Mouse (Mus musculus) neural tube, embryonic 12.5 days (tissue): ENCODE data around the gene Rpp38. TPM values are rescaled to one million over a fixed set of nuclear protein-coding genes. Genes with fewer than 3 reads are reported as not detected.
A peak's percentile ranks its signal among the peaks of the same experiment; 100 is the strongest.

Experiments
- ATAC-seq: fragments of 200-750 bp; cut with Nextera tagmentation; 2 replicates; pipeline ENCODE4 v1.8.0; 2017; ENCODE audit warnings: low read depth, mild to moderate bottlenecking, moderate TSS enrichment, moderate library complexity; ENCODE audit not compliant: low FRiP score
- H3K27ac ChIP-seq: fragments of 300-500 bp; sonication (generic); 2 replicates; pipeline ENCODE4 v1.5.1; 2016
- H3K27me3 ChIP-seq: fragments of 300-500 bp; sonication (generic); replicated peaks from 2 replicates; pipeline ENCODE4 v1.6.1; 2016; ENCODE audit warnings: mild to moderate bottlenecking
- H3K36me3 ChIP-seq: fragments of 300-500 bp; sonication (generic); 2 replicates; pipeline ENCODE4 v1.6.1; 2016; ENCODE audit warnings: mild to moderate bottlenecking
- H3K4me1 ChIP-seq: fragments of 300-500 bp; sonication (generic); 2 replicates; pipeline ENCODE4 v1.6.1; 2016
- H3K4me2 ChIP-seq: fragments of 300-500 bp; sonication (generic); replicated peaks from 2 replicates; pipeline ENCODE4 v1.6.1; 2016; ENCODE audit warnings: mild to moderate bottlenecking
- H3K4me3 ChIP-seq: fragments of 300-500 bp; sonication (generic); 2 replicates; pipeline ENCODE4 v1.5.1; 2016
- H3K9ac ChIP-seq: fragments of 300-500 bp; sonication (generic); 2 replicates; pipeline ENCODE4 v1.6.1; 2016; ENCODE audit warnings: mild to moderate bottlenecking
- H3K9me3 ChIP-seq: fragments of 300-500 bp; sonication (generic); 2 replicates; pipeline ENCODE4 v1.6.1; 2016; ENCODE audit warnings: mild to moderate bottlenecking
- WGBS: fragments of 180-500 bp; shearing (Covaris S2); methylation state at CpG from one replicate; pipeline ENCODE4 v1.1.7; 2016; 5-methylcytosine and 5-hydroxymethylcytosine counted together
- polyA plus RNA-seq: library from polyadenylated mRNA; unstranded; fragments of >200 nt; fragmentation: Nextera tagmentation; extraction: Ambion mirVana; gene quantifications from 2 replicates; pipeline ENCODE4 v1.2.1, GENCODE M21; 2016

Rpp38 gene
- polyA plus RNA-seq, 1 experiment from 2014 or later: 12.3 TPM

DNA sequence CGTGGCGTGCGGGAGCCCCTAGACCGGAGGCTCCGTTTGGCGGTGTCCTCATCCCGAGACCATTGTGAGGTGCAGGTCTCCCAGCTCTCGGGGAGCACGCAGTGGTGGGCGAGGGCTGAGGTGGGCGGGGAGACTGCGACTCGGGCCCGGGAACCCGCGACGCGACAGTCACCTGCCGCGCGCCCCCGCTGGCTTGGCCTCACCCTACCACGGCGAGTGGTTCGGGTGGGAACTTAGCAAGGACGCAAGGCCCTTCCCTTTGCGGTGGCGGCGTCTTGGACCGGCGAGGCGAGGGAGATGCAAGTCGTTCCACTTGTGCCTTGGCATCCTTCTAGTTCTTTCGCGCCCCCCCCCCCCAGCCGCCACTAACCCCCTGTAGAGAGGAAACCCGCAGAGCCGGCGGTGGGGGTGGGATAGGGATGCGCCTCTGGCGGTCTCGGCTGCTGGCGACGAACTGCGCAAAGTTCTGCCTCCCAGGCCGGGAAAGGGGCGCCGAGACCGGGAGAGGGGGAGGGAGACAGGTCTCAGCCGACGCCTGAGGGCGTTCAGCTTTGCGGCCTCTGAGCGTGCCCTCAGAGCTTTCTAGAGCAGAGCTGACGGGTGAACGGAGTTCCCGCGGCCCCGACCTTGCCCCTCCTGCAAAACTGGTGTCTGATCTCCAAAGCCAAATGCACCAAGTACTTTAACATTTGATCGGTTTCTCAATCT is 47.8 kb downstream of the Rpp38 start:
- WGBS: under 1% methylated on average over 59 of the region's 60 CpGs
- Histone ChIP-seq H3K9me3 (no peaks in the 10 kb centered on the region), H3K36me3 (no peaks in the 10 kb centered on the region)

DNA sequence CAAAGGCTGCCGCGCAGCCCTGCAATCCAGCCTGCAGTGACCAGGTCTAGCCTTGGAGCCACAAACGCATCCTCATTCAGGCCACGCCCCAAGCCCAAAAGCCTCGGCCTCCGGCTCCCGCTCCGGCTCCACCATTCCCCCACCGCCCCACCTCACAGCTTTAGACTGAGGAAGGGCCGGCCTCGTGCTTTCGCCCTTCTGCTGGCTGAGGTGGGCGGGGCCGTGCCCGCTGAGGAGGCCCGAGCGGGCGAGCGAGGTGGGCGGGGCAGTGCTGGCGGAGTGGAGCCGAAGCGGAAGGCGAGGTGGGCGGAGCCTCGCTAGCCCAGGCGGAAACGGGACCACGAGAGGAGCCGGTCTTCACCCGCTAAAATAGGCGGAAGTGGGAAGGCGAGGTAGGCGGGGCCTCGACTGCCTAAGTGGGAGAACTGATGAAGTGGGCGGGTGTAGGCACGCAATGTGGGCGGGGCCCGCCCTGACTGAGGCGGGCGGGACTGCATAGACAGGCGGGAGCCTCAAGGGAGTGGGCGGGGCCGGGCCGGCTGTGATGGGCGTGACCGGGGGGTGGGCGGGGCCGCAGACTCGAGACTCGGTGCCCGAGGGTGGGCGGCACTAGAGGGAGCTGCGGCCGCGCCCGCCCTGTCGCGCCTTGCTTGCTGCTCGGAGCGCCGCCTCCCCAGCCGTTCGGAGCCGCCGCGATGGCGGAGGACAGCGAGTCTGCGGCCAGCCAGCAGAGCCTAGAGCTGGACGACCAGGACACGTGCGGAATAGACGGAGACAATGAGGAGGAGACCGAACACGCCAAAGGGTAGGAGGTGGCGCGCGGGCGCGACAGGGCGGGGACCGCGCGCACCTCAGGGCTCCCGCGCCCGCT is 48.6 kb downstream of the Rpp38 start, which contains the start of gene Nmt2:
Gene Nmt2 (plus strand): TSS at position 611 of the 871 bp plus-strand sequence.
- H3K9ac ChIP-seq: peak within 1 kb of the TSS; percentile 79
- H3K27ac ChIP-seq: peak within 1 kb of the TSS; percentile 74
- H3K9me3 ChIP-seq: no peaks in the 10 kb centered on the region
- H3K4me1 ChIP-seq: peaks cover 16% of the 10 kb centered on the region
- peak; percentile 96 for ATAC-seq
- H3K36me3 ChIP-seq: no peaks in the 10 kb centered on the region
- no peaks in the 10 kb centered on the region for H3K27me3 ChIP-seq
- peak within 1 kb of the TSS; percentile 76 for H3K4me3 ChIP-seq
- H3K4me2 ChIP-seq: peak within 1 kb of the TSS; percentile 78
- WGBS: under 1% methylated on average over 86 of the region's 88 CpGs

More for the DNA sequence above, 47.8 kb downstream of the Rpp38 start:
- Histone ChIP-seq H3K27ac (peak overlapping the region; percentile 67), H3K4me3 (peak overlapping the region; percentile 76), H3K4me1 (peaks cover 16% of the 10 kb centered on the region), H3K27me3 (no peaks in the 10 kb centered on the region), H3K9ac (peak overlapping the region; percentile 79), H3K4me2 (peak overlapping the region; percentile 78)
- peak; percentile 14 for ATAC-seq

DNA sequence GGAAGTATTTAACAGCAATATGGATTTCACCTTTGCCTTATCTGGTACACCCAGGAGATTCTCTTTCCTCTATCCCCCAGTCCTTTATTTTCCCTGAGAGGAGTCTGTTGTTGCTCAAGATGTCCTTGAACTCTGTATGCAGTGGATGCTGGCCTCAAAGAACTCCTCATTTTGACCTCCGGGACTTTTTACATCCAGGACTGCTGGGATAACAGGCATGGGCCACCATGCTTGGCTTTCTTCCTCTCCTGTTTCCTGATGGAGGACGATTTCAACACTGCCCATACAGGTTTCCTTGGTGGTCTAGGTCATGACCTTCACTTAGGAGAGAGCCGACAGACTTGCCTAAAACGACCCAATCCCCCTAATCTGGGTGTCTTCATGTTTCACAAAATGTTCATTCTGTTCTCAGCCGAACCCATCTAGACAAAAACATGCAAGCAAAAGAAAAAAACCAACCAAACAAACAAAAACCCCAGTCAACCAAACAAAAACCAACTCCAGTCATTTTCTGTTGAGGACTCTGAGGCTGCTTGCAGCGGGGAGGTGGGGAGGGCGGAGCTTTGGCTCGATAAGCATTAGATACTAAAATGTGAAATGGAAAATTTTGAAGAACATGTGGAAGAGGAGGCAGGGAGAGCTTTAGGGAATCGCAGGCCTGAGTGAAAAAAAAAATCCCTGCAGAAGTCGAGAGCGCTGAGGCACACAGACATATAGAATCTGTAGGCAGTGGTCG is 49.4 kb downstream of the Rpp38 start:
- WGBS: 13% methylated on average over 12 of the region's 12 CpGs
- Histone ChIP-seq H3K4me1 (peaks cover 16% of the 10 kb centered on the region), H3K9ac (peak overlapping the region; percentile 59), H3K27me3 (no peaks in the 10 kb centered on the region), H3K4me3 (peak overlapping the region; percentile 39), H3K36me3 (no peaks in the 10 kb centered on the region), H3K4me2 (peak overlapping the region; percentile 78), H3K27ac (peak overlapping the region; percentile 74; the same call in 1 of the 2 replicates), H3K9me3 (no peaks in the 10 kb centered on the region)
- no peak; the same call in 1 of the 2 replicates for ATAC-seq

DNA sequence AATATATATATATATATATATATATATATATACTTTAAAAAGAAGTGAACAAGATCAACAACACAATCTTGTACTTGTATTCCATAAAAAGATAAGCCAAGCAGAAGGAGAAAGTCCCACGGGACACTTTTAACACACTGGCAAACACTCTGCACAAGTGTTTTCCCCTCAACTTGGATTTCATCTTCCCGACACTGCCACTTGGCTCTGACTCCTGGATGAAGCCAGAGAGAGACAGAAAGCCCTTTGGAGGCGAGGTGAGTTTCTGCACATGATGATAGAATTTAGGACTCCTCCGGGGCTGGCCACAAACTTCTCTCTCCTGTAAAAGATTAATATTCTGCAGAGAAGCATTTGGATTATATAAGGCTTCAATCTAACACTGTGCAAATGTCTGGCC is 51.1 kb downstream of the Rpp38 start:
- Histone ChIP-seq H3K9ac (no peak overlapping the region), H3K36me3 (no peaks in the 10 kb centered on the region), H3K4me1 (peaks cover 16% of the 10 kb centered on the region), H3K9me3 (no peaks in the 10 kb centered on the region), H3K27ac (no peak overlapping the region), H3K4me2 (no peak overlapping the region), H3K27me3 (no peaks in the 10 kb centered on the region), H3K4me3 (no peak overlapping the region)
- no peak for ATAC-seq
- 89% methylated on average over 4 of the region's 4 CpGs for WGBS

Other genes with a start within 250 kb of the Rpp38 start
- gene Fam171a1, start 218.4 kb downstream of the Rpp38 start, polyA plus RNA-seq: 53.7 and 59.5 TPM in 2 replicates
- gene Nmt2, start 48.4 kb downstream of the Rpp38 start, polyA plus RNA-seq: 55.4 and 57.9 TPM in 2 replicates
- 1.1 TPM in 1 of 2 replicates, not detected in the other for gene Acbd7, start 3.5 kb upstream of the Rpp38 start, polyA plus RNA-seq
- gene Olah, start 64.6 kb upstream of the Rpp38 start, polyA plus RNA-seq: not detected in 2 replicates
- 0.52 and 1.1 TPM in 2 replicates for gene Meig1, start 90.0 kb upstream of the Rpp38 start, polyA plus RNA-seq
- gene Dclre1c, start 91.5 kb upstream of the Rpp38 start, polyA plus RNA-seq: 8.1 and 8.5 TPM in 2 replicates
- 26.1 and 27.7 TPM in 2 replicates for gene Suv39h2, start 142.4 kb upstream of the Rpp38 start, polyA plus RNA-seq
- gene Gm45902, start 180.1 kb upstream of the Rpp38 start, polyA plus RNA-seq: 9.0 and 9.3 TPM in 2 replicates
- gene Hspa14, start 180.2 kb upstream of the Rpp38 start, polyA plus RNA-seq: 82.9 and 84.2 TPM in 2 replicates
- 0.08 and 0.23 TPM in 2 replicates for gene Cdnf, start 180.4 kb upstream of the Rpp38 start, polyA plus RNA-seq
- 41.1 and 51.8 TPM in 2 replicates for gene Fam107b, start 237.8 kb upstream of the Rpp38 start, polyA plus RNA-seq